Mouse (Mus musculus) spleen, adult 2 months (tissue): Measurements from ENCODE around the gene Prkar1a. TPM values are rescaled to one million over a fixed set of nuclear protein-coding genes. Genes with fewer than 3 reads are reported as not detected.

ENCODE experiments used
- DNase-seq, 2 experiments: peaks; one replicate each; pipeline versions ENCODE4 v3.0.0 to v3.0.0-alpha.2; 2012 to 2021; ENCODE audit warnings: low spot score in 2 of 2, low read depth in 1 of 2
- H3K27ac ChIP-seq: fragments of 200-500 bp; 2 replicates; pipeline ENCODE4 v1.5.1; 2012; ENCODE audit warnings: low read length, inconsistent platforms; ENCODE audit not compliant: insufficient read depth
- H3K27me3 ChIP-seq: fragments of 200-500 bp; 2 replicates; pipeline ENCODE4 v1.6.1; 2012; ENCODE audit warnings: mild to moderate bottlenecking, moderate library complexity, low read length, inconsistent platforms; ENCODE audit not compliant: control insufficient read depth, insufficient read depth
- H3K36me3 ChIP-seq: fragments of 200-500 bp; 2 replicates; pipeline ENCODE4 v1.6.1; 2012; ENCODE audit warnings: mild to moderate bottlenecking, low read length, inconsistent platforms; ENCODE audit not compliant: control insufficient read depth, insufficient read depth
- H3K4me1 ChIP-seq: fragments of 200-500 bp; 2 replicates; pipeline ENCODE4 v1.6.1; 2011; ENCODE audit warnings: inconsistent platforms; ENCODE audit not compliant: control insufficient read depth, insufficient read depth, insufficient read length
- H3K4me3 ChIP-seq: fragments of 200-500 bp; 2 replicates; pipeline ENCODE4 v1.5.1; 2011; ENCODE audit warnings: mild to moderate bottlenecking, inconsistent platforms; ENCODE audit not compliant: insufficient read depth, insufficient read length; ENCODE audit errors: extremely low read depth
- CTCF ChIP-seq: fragments of 200-500 bp; IDR thresholded peaks from 2 replicates; pipeline ENCODE4 v1.5.1; 2011; ENCODE audit warnings: mild to moderate bottlenecking, inconsistent platforms; ENCODE audit not compliant: insufficient read depth, insufficient read length, insufficient replicate concordance; ENCODE audit errors: extremely low read depth
- POLR2A ChIP-seq: fragments of 200-500 bp; IDR thresholded peaks from 2 replicates; pipeline ENCODE4 v1.6.1; 2011; ENCODE audit warnings: low read depth, low read length, inconsistent platforms
- whole genome bisulfite sequencing: fragments of 180-500 bp; shearing (Covaris S2); methylation state at CpG from one replicate; pipeline ENCODE4 v1.1.7; 2018; 5-methylcytosine and 5-hydroxymethylcytosine counted together
- polyA plus RNA-seq: library from polyadenylated mRNA; depleted of rRNA; stranded (reverse); fragments of >200 nt; gene quantifications from 2 replicates; pipeline ENCODE4 v1.2.3, GENCODE M21; 2012

Gene Prkar1a
- polyA plus RNA-seq, 1 experiment, result 60.3 TPM

- WGBS, result 89% methylated on average over 21 of the region's 21 CpGs
- H3K27me3 ChIP-seq, result no peaks in the 10 kb centered on the region
- H3K36me3 ChIP-seq, result peaks cover 7% of the 10 kb centered on the region; the same call in 1 of the 2 replicates
- no peak overlapping the region for H3K27ac ChIP-seq
- no peak for DNase-seq
- no peak overlapping the region for H3K4me3 ChIP-seq
- H3K4me1 ChIP-seq, result no peaks in the 10 kb centered on the region; the same call in 1 of the 2 replicates
- TF ChIP-seq CTCF, result no peak
- TF ChIP-seq POLR2A, result no peak
Observed at GRCm38 (mm10) chr11:109672881-109673739, 23.9 kb downstream of the Prkar1a start.

- DNase-seq, result no peak
- H3K27ac ChIP-seq, result no peak overlapping the region
- no peaks in the 10 kb centered on the region for H3K27me3 ChIP-seq
- no peak for TF ChIP-seq POLR2A
- TF ChIP-seq CTCF, result no peak
- WGBS, result 76% methylated on average over 7 of the region's 7 CpGs
- H3K4me1 ChIP-seq, result no peaks in the 10 kb centered on the region; the same call in 1 of the 2 replicates
- peaks cover 4% of the 10 kb centered on the region; the same call in 1 of the 2 replicates for H3K36me3 ChIP-seq
- no peak overlapping the region for H3K4me3 ChIP-seq
Observed at GRCm38 (mm10) chr11:109673741-109674140, 24.5 kb downstream of the Prkar1a start.

GRCm38 (mm10) chr11:109674542-109674941, 25.3 kb downstream of the Prkar1a start:
- Histone ChIP-seq H3K27ac (no peak overlapping the region), H3K4me3 (no peak overlapping the region), H3K27me3 (no peaks in the 10 kb centered on the region), H3K36me3 (peaks cover 3% of the 10 kb centered on the region; the same call in 1 of the 2 replicates), H3K4me1 (no peaks in the 10 kb centered on the region; the same call in 1 of the 2 replicates)
- TF ChIP-seq POLR2A (no peak), CTCF (no peak)
- 87% methylated on average over 11 of the region's 11 CpGs for WGBS
- DNase-seq, result no peak

- Histone ChIP-seq H3K27ac (no peak overlapping the region), H3K4me1 (no peaks in the 10 kb centered on the region; the same call in 1 of the 2 replicates), H3K27me3 (no peaks in the 10 kb centered on the region), H3K4me3 (no peak overlapping the region), H3K36me3 (no peaks in the 10 kb centered on the region)
- 79% methylated on average over 3 of the region's 3 CpGs for WGBS
- TF ChIP-seq CTCF (no peak), POLR2A (no peak)
- no peak for DNase-seq
Observed at GRCm38 (mm10) chr11:109675208-109675607, 26.0 kb downstream of the Prkar1a start.

GRCm38 (mm10) chr11:109675771-109676170, 26.6 kb downstream of the Prkar1a start:
- no peaks in the 10 kb centered on the region; the same call in 1 of the 2 replicates for H3K4me1 ChIP-seq
- WGBS, result 90% methylated on average over 9 of the region's 9 CpGs
- H3K36me3 ChIP-seq, result no peaks in the 10 kb centered on the region
- DNase-seq, result no peak
- no peak overlapping the region for H3K4me3 ChIP-seq
- no peak for TF ChIP-seq POLR2A
- no peak for TF ChIP-seq CTCF
- H3K27me3 ChIP-seq, result no peaks in the 10 kb centered on the region
- H3K27ac ChIP-seq, result no peak overlapping the region

GRCm38 (mm10) chr11:109676621-109677373, 27.6 kb downstream of the Prkar1a start:
- DNase-seq, result no peak
- WGBS, result 77% methylated on average over 12 of the region's 12 CpGs
- H3K36me3 ChIP-seq, result no peaks in the 10 kb centered on the region
- H3K4me1 ChIP-seq, result no peaks in the 10 kb centered on the region
- no peak for TF ChIP-seq POLR2A
- TF ChIP-seq CTCF, result no peak
- no peaks in the 10 kb centered on the region for H3K27me3 ChIP-seq
- H3K27ac ChIP-seq, result no peak overlapping the region
- no peak overlapping the region for H3K4me3 ChIP-seq
